Mouse (Mus musculus): ENCODE measurements around the gene Pmvk.

Gene Pmvk

GRCm38 (mm10) chr3:89430171-89431159, 23.9 kb upstream of the Pmvk start, which contains the start of gene Pygo2:
Gene Pygo2 (plus strand): TSS chr3:89430214.
- peak; percentile 99 for DNase-seq

DNA sequence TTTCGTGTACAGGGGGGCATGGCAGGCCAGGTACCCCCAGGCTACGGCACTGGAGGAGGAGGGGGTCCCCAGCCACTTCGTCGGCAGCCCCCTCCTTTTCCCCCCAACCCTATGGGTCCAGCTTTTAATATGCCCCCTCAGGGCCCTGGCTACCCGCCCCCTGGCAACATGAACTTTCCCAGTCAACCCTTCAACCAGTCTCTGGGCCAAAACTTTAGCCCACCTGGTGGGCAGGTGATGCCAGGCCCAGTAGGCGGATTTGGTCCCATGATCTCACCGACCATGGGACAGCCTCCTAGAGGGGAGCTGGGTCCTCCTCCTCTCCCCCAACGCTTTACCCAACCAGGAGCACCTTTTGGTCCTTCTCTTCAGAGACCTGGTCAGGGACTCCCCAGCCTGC, 21.7 kb upstream of the Pmvk start:
- no peak for DNase-seq

DNA sequence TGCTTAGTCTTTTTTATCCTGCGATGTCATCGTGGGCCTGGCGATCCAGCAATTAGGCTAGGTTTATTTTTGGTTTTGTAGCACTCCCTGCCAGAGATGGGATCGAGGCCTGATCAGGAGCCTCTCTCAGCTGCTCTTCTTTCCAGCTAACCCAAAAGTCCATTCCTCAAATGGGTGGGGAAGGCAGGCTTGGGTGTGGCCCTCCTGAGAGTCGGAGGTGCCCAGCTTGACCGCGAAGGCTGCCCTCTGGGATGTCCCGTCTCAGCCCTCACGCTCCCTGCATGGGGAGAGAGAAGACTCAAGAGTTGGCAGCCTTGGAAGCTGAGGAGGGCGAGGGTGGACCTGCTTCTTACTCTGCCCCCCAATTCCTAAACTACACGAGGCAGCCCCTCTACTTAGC, 19.8 kb upstream of the Pmvk start:
- no peak for DNase-seq

GRCm38 (mm10) chr3:89435041-89435440, 19.3 kb upstream of the Pmvk start:
- DNase-seq: no peak

- no peak for DNase-seq
Measured at GRCm38 (mm10) chr3:89436176-89437113, 17.9 kb upstream of the Pmvk start, which contains the start of gene Pbxip1. Gene Pbxip1 (plus strand): TSS chr3:89436706.

GRCm38 (mm10) chr3:89437269-89437668, 17.1 kb upstream of the Pmvk start:
- no peak for DNase-seq

- DNase-seq: no peak
Measured at GRCm38 (mm10) chr3:89440691-89441090, 13.7 kb upstream of the Pmvk start.

DNA sequence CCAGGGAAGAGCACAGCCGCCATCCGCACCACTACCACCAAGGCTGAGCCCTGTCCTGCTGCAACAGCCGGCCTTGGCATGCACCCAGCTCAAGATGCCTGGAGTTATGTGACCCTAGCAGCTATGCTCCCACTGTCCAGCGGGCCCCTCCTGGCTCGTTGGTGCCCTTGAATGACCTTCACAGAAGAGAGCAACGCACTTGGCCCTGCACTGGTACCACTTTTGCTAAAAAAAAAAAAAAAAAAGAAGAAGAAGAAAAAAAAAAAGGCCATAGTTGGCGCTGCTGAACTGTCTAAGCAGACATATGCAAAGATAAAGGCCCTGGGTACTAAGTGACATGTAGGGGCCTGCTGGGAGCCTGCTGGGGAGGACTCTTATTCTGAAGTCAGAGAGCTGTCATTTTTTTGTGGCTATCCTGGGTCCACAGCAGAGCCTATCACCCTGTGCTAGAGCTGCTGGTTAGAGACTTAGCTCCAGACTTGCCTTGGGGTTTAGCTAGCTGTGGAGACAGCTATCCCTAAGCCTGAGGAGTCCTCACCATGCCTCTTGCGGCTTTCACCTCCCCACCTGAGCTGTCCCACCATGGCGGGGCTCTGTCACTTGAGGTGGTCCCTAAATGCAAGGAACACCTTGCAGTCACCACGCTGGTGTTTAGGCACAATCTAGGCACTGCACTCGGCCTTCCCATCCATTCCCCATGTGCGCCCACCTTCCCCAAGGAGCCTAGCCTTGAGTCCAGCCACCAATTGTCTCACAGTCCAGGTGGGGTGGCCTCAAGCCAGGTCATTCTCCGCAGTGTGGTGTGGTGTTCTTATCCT, 5.4 kb upstream of the Pmvk start:
- no peak for DNase-seq

- DNase-seq: peak; percentile 76
Measured at GRCm38 (mm10) chr3:89449541-89449940, 4.8 kb upstream of the Pmvk start.

DNA sequence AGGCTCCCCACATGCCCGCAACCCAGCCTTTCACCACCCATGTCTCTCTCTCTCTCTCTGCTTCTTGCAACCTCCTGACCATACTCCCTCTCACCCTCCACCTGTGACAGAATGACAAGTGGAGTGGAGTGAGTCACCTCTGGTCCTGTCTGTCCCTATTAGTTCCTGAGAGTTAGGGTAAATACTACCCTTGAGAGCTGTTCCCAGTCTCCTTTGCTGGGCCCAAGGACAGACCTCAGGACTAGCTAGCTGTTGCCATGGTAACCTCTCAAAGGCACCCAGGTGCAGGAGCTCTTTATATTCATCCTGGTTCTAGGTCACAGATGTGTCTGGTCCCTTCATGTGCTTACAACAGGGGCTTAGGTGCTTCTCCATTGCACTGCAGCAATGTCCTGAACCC, 2.4 kb upstream of the Pmvk start:
- no peak for DNase-seq

- no peak for DNase-seq
Measured at GRCm38 (mm10) chr3:89455786-89456285, 1.5 kb downstream of the Pmvk start.

DNA sequence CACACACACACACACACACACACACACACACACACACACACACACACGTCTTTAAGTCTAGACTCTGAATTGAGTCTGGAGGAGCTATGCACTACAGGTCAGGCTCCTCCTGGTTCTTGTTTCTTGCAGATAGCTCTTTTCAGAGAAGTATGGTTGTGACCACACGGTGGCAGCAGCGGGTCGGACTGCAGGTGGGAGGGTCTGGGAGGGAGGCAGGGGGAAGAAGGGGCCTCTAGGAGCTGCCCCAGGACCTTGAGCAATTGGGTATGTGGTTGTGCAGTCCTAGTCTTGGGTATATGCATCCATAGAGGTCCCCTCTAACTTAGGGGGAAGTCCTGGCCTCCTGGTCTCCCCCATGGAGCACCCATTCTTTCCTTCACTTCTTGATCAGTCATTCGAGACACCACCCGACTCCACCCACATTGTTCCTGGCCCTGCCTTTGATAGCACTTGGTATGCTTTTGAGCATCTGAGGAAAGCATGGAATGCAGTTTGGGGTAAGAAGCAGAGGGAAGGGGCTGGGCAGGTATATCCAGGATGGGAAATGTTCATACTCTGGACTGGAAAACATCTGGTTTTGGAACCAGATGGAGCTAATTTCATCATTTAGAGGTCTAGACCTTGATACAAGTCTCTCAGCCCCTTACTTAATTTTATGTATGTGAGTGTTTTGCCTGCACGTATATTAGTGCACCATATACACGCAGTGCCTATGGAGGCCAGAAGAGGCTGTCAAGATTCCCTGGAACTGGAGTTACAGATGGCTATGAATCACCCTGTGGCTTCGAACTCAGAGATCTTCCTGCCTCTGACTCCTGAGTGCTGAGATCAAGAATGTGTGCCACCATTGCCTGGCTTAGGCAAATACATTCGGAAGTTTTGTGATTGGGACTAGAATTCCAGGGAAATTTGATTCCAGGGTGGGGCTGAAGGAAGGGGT, 2.7 kb downstream of the Pmvk start:
- DNase-seq: no peak

DNA sequence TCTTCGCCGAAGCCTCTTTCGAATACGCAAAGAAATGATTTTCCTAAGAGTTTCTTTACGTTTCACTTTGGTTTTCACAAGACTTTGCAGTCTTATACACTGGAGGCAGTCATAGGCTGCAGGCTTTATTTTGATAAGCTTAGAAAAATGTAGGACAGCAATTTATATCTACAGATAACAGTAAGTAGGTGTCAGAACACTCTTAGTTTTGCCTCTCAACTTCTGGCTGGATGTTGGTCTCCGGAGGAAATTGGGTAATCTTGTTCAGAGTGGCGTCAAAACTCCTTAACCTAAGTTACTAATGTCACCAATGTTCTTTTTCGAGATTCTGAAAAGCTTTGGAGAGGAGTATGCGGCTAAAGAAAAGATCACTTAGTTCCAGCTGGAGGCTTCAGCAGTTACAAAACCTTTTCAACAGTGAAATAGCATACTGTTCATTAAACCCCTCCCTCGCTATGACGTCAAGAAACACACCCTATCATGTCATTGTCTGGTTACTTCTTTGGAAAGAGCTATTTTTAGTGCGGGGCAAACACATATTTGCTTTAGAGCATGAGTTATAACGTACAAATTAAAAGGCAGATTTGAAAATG, 4.1 kb downstream of the Pmvk start:
- no peak for DNase-seq

- DNase-seq: peak; percentile 91
Measured at GRCm38 (mm10) chr3:89458965-89459807, 4.8 kb downstream of the Pmvk start.

DNA sequence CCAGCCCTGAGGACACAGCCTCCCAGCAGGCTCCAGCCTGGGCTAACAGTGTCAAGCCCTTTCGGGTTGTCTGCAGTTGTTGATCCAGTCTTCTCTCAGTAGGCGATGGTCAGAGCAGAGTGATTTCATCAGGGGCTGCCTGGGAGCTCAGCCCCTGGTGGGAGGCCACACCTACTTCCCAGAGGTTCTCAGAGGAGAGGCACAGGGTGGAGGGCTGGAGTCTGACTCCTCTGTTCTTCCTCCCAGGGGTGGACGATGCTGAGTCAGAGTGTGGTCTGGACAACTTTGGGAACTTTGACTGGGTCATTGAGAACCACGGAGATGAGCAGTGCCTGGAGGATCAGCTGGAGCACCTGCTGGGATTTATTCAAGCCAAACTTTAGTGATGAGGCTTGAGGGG, 13.9 kb downstream of the Pmvk start:
- no peak for DNase-seq

DNA sequence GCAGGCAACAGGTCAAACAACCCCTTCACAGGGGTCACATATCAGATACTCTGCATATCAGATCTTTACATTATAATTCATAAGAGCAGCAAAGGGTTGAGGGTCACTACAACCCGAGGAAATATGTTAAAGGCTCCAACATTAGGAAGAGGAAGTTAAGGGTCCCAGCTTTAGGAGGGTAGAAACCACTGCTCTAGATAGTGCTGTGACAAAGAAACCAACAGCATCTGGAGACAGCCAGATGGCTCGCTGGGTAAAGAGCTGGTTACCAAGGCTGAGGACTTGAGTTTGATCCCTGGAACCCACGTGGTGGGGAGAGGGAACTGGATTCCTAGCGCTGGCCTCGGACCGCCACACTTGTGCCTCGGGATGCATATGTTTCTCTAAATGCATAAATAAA, 17.9 kb downstream of the Pmvk start:
- no peak for DNase-seq

- DNase-seq: no peak
Measured at GRCm38 (mm10) chr3:89473838-89474237, 19.5 kb downstream of the Pmvk start.

- DNase-seq: no peak
Measured at GRCm38 (mm10) chr3:89479055-89479454, 24.7 kb downstream of the Pmvk start.

DNA sequence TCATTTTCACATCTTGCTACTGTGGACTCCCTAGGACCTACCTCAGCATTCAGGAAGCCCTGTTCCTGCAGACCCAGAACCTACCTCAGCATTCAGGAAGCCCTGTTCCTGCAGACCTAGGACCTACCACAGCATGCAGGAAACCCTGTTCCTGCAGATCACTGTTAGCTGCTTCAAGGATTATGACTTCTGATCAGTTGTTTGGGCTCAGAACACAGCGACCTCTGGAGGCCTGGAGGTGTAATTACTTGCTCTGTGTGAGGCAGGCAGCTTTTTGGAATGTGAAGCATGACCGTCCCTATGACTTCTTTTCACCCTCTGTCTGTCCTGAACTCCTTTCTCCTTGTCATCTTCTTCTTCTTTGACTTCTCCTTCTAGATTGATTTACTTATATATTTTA, 27.1 kb downstream of the Pmvk start:
- no peak for DNase-seq

- DNase-seq: no peak
Measured at GRCm38 (mm10) chr3:89482249-89482648, 27.9 kb downstream of the Pmvk start.

Measured in right cerebral cortex, adult 18-20 months (tissue).